Mouse (Mus musculus): ENCODE data around the gene Ptgfrn.

DNA sequence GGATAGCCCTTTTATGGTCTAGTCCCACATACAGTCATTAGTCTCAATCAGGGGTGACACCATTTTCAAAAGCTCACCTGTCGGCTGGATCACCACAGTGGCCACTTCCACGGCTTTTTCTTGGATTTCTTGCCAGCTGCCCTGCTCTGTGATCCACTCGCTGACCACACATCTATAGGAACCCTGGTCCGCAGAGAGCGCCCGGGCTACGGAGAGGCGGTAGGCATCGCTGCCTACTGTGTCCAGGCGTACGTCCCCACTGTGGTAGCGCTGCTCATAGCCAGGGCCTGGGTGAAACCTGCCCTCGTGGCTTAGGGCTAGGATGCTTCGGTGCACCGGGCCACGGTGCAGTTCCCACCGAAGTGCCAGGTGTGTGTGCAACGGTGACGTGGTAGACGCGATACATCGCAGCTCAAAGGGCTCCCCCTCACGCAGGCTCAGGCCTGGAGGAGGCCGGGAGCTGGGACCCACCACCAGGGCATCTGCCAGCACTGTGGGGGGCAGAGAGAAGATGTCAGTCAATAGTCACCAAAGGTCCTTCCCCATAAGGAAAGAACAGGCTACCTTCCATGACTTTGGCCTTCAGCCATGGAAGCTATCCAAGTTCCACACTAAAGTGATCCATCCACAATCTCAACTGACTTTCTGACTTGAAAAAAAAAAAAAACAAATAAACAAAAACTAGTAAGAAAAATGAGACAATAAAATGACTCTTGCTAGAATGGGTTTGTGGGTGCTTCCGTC is 32.9 kb downstream of the Ptgfrn start:
- TF ChIP-seq EP300 (IDR thresholded peaks at IDR 0.05; ENCODE audit: low read depth) (no peak), CTCF (IDR thresholded peaks at IDR 0.05; ENCODE audit: low read depth) (no peak)

Data from liver, postnatal 0 days (tissue).